Mouse (Mus musculus) adrenal gland, adult 18-20 months (tissue): ENCODE results near the gene Atrn. TPM values are rescaled to one million over a fixed set of nuclear protein-coding genes. Genes with fewer than 3 reads are reported as not detected.

Experiments
- DNase-seq, 2 experiments: peaks; one replicate each; pipeline ENCODE4 v3.0.0; 2021 to 2022; ENCODE audit warnings: low spot score in 2 of 2
- microRNA-seq, 2 experiments: library from miRNA; unstranded; fragments of <30 nt; microRNA quantifications; one replicate each; pipeline ENCODE4 v1.2.0; 2021; ENCODE audit warnings: borderline number of aligned reads in 2 of 2
- total RNA-seq, 2 experiments: library from RNA; stranded (reverse); gene quantifications; 1 replicate in 1 of 2; 2 replicates in 1 of 2; pipeline ENCODE4 v1.2.3; 2021

Gene Atrn
- total RNA-seq, 2 experiments from 2014 or later: 24.0 to 32.1 TPM

- DNase-seq: peak in 1 of 2 experiments; percentile 37
Measured at GRCm38 (mm10) chr2:131063404-131063864, 157.1 kb downstream of the Atrn start, which contains the start of gene Adam33. TSS of gene Adam33 (minus strand) at chr2:131063814.

- no peak for DNase-seq
Measured at GRCm38 (mm10) chr2:131066342-131066741, 160.0 kb downstream of the Atrn start.

GRCm38 (mm10) chr2:131067481-131067880, 161.2 kb downstream of the Atrn start:
- DNase-seq: no peak

DNA sequence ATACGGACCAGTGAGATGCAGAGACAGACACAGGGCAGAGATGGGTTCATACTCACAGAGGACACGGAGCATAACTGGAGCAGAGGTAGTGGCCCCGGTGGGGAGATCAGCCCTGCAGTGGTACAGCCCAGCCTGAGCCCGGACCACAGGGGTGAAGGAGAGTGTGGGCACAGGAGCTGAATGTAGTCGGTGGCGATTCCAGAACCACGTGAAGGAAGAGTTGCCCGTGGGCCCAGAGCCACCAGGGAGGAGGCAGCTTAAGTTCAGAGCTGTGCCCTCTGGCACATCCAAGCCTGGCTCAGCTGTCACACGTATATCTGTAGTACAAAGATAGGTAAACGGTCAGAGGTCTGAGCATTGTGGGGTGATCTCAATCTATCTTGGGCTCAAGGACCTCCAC, 166.2 kb downstream of the Atrn start:
- no peak for DNase-seq

Small RNAs within 50 kb of the gene (microRNA-seq; reads per million reads assigned to microRNA genes)
- gene Mir6973b: 0 reads per million in 2 experiments

Other genes starting within 250 kb of the Atrn start
- gene Ddrgk1, start 241.8 kb upstream of the Atrn start, total RNA-seq: 100 to 1,000 TPM; 219 to 239 TPM
- gene Itpa, start 238.9 kb upstream of the Atrn start, total RNA-seq: 10 to 100 TPM; 27.3 to 27.4 TPM
- gene Slc4a11, start 209.0 kb upstream of the Atrn start, total RNA-seq: 1 to 10 TPM; 2.0 to 5.3 TPM
- 10 to 100 TPM; 29.5 to 47.8 TPM for gene 4930402H24Rik, start 89 bp upstream of the Atrn start, total RNA-seq
- gene Gfra4, start 136.6 kb downstream of the Atrn start, total RNA-seq: 1 to 10 TPM; 4.8 to 6.0 TPM
- gene Adam33, start 157.3 kb downstream of the Atrn start, total RNA-seq: 1 to 10 TPM; 2.2 to 4.8 TPM
- 1 to 10 TPM; 5.3 to 5.8 TPM for gene Siglec1, start 180.3 kb downstream of the Atrn start, total RNA-seq
- 10 to 100 TPM in 1 of 2 experiments, 1 to 10 TPM in 1; 8.4 to 11.1 TPM for gene Hspa12b, start 220.8 kb downstream of the Atrn start, total RNA-seq
- gene Gm11037, start 227.0 kb downstream of the Atrn start, total RNA-seq: not detected